Mouse (Mus musculus): ENCODE measurements around the gene Dbnl. TPM values are rescaled to one million over a fixed set of nuclear protein-coding genes. Genes with fewer than 3 reads are reported as not detected.

Dbnl gene
- total and polyA plus RNA-seq, 3 experiments: 25.6 to 29.2 (median 25.7) TPM

GRCm38 (mm10) chr11:5797928-5798327, 9.6 kb downstream of the Dbnl start:
- Histone ChIP-seq H3K27ac (no peak overlapping the region), H3K4me3 (no peak overlapping the region), H3K27me3 (ENCODE audit: control insufficient read depth, insufficient read depth, low read length) (no peaks in the 10 kb centered on the region), H3K9ac (ENCODE audit: low read depth, low read length) (no peak overlapping the region), H3K4me1 (ENCODE audit: control insufficient read depth, insufficient read depth, low read length) (peaks cover 18% of the 10 kb centered on the region), H3K79me2 (replicated peaks; ENCODE audit: control insufficient read depth, insufficient read depth, low read length) (no peaks in the 10 kb centered on the region), H3K36me3 (ENCODE audit: control insufficient read depth, insufficient read depth, low read length) (0 out of 2 replicates have a peak, but pooled peaks cover 3% of the 10 kb centered on the region)
- intact Hi-C loops (cut with DNase I): no loop called here
- WGBS: 96% methylated on average over 5 of the region's 5 CpGs
- no peak for DNase-seq
- TF ChIP-seq EP300 (IDR thresholded peaks at IDR 0.05; ENCODE audit: insufficient read depth, low read depth, low read length) (no peak), CTCF (IDR thresholded peaks at IDR 0.05) (no peak), POLR2A (IDR thresholded peaks at IDR 0.05; ENCODE audit: insufficient read depth, low read depth, low read length) (no peak)

GRCm38 (mm10) chr11:5799621-5800490, 11.6 kb downstream of the Dbnl start:
- no peaks in the 10 kb centered on the region for H3K79me2 ChIP-seq (replicated peaks; ENCODE audit: control insufficient read depth, insufficient read depth, low read length)
- no peak for DNase-seq
- 0 out of 2 replicates have a peak, but pooled peaks cover 3% of the 10 kb centered on the region for H3K36me3 ChIP-seq (ENCODE audit: control insufficient read depth, insufficient read depth, low read length)
- H3K27ac ChIP-seq: no peak overlapping the region
- H3K9ac ChIP-seq (ENCODE audit: low read depth, low read length): no peak overlapping the region
- WGBS: 47% methylated on average over 17 of the region's 17 CpGs
- intact Hi-C loops (cut with DNase I): no loop called here
- 0 out of 2 replicates have a peak, but pooled peaks have one; percentile 20 for TF ChIP-seq EP300 (IDR thresholded peaks at IDR 0.05; ENCODE audit: insufficient read depth, low read depth, low read length)
- TF ChIP-seq POLR2A (IDR thresholded peaks at IDR 0.05; ENCODE audit: insufficient read depth, low read depth, low read length): no peak
- no peak for TF ChIP-seq CTCF (IDR thresholded peaks at IDR 0.05)
- H3K4me1 ChIP-seq (ENCODE audit: control insufficient read depth, insufficient read depth, low read length): peaks cover 19% of the 10 kb centered on the region
- H3K27me3 ChIP-seq (ENCODE audit: control insufficient read depth, insufficient read depth, low read length): no peaks in the 10 kb centered on the region
- H3K4me3 ChIP-seq: no peak overlapping the region

- WGBS: 84% methylated on average over 16 of the region's 16 CpGs
- peak in 1 of 2 experiments; percentile 17 for DNase-seq
- TF ChIP-seq EP300 (IDR thresholded peaks at IDR 0.05; ENCODE audit: insufficient read depth, low read depth, low read length): no peak
- TF ChIP-seq POLR2A (IDR thresholded peaks at IDR 0.05; ENCODE audit: insufficient read depth, low read depth, low read length): no peak
- no peak for TF ChIP-seq CTCF (IDR thresholded peaks at IDR 0.05)
- Histone ChIP-seq H3K9ac (ENCODE audit: low read depth, low read length) (peak overlapping the region; percentile 34; the same call in 1 of the 2 replicates), H3K4me1 (ENCODE audit: control insufficient read depth, insufficient read depth, low read length) (peaks cover 17% of the 10 kb centered on the region), H3K79me2 (replicated peaks; ENCODE audit: control insufficient read depth, insufficient read depth, low read length) (no peaks in the 10 kb centered on the region), H3K4me3 (peak overlapping the region; percentile 56), H3K36me3 (ENCODE audit: control insufficient read depth, insufficient read depth, low read length) (0 out of 2 replicates have a peak, but pooled peaks cover 3% of the 10 kb centered on the region), H3K27me3 (ENCODE audit: control insufficient read depth, insufficient read depth, low read length) (no peaks in the 10 kb centered on the region), H3K27ac (peak overlapping the region; percentile 73; the same call in 1 of the 2 replicates)
- intact Hi-C loops (cut with DNase I): no loop called here
Observed at GRCm38 (mm10) chr11:5801511-5801910, 13.2 kb downstream of the Dbnl start.

GRCm38 (mm10) chr11:5802005-5802404, 13.7 kb downstream of the Dbnl start:
- intact Hi-C loops (cut with DNase I): no loop called here
- Histone ChIP-seq H3K9ac (ENCODE audit: low read depth, low read length) (peak overlapping the region; percentile 62), H3K4me3 (peak overlapping the region; percentile 56)

GRCm38 (mm10) chr11:5802457-5803217, 14.3 kb downstream of the Dbnl start:
- intact Hi-C loops (cut with DNase I): no loop called here
- Histone ChIP-seq H3K9ac (ENCODE audit: low read depth, low read length) (peak overlapping the region; percentile 62), H3K4me3 (peak overlapping the region; percentile 56), H3K27me3 (ENCODE audit: control insufficient read depth, insufficient read depth, low read length) (no peaks in the 10 kb centered on the region), H3K27ac (peak overlapping the region; percentile 73), H3K36me3 (ENCODE audit: control insufficient read depth, insufficient read depth, low read length) (0 out of 2 replicates have a peak, but pooled peaks cover 3% of the 10 kb centered on the region), H3K79me2 (replicated peaks; ENCODE audit: control insufficient read depth, insufficient read depth, low read length) (no peaks in the 10 kb centered on the region), H3K4me1 (ENCODE audit: control insufficient read depth, insufficient read depth, low read length) (peaks cover 17% of the 10 kb centered on the region)
- no peak; the same call in 1 of the 2 replicates for TF ChIP-seq POLR2A (IDR thresholded peaks at IDR 0.05; ENCODE audit: insufficient read depth, low read depth, low read length)
- TF ChIP-seq CTCF (IDR thresholded peaks at IDR 0.05): no peak
- no peak for TF ChIP-seq EP300 (IDR thresholded peaks at IDR 0.05; ENCODE audit: insufficient read depth, low read depth, low read length)
- WGBS: 43% methylated on average over 8 of the region's 8 CpGs
- no peak for DNase-seq

More at GRCm38 (mm10) chr11:5802005-5802404, 13.7 kb downstream of the Dbnl start:
- Histone ChIP-seq H3K27ac (peak overlapping the region; percentile 73), H3K36me3 (ENCODE audit: control insufficient read depth, insufficient read depth, low read length) (0 out of 2 replicates have a peak, but pooled peaks cover 3% of the 10 kb centered on the region), H3K4me1 (ENCODE audit: control insufficient read depth, insufficient read depth, low read length) (peaks cover 17% of the 10 kb centered on the region), H3K79me2 (replicated peaks; ENCODE audit: control insufficient read depth, insufficient read depth, low read length) (no peaks in the 10 kb centered on the region), H3K27me3 (ENCODE audit: control insufficient read depth, insufficient read depth, low read length) (no peaks in the 10 kb centered on the region)
- WGBS: 49% methylated on average over 12 of the region's 12 CpGs
- TF ChIP-seq EP300 (IDR thresholded peaks at IDR 0.05; ENCODE audit: insufficient read depth, low read depth, low read length) (no peak), POLR2A (IDR thresholded peaks at IDR 0.05; ENCODE audit: insufficient read depth, low read depth, low read length) (peak; percentile 45; the same call in 1 of the 2 replicates), CTCF (IDR thresholded peaks at IDR 0.05) (peak; percentile 32; the same call in 1 of the 2 replicates)
- peak in 1 of 2 experiments; percentile 44 for DNase-seq
